Mouse (Mus musculus) liver, adult 10 weeks (tissue): ENCODE measurements around the gene Dpm3. TPM values are rescaled to one million over a fixed set of nuclear protein-coding genes. Genes with fewer than 3 reads are reported as not detected.

ENCODE experiments used
- polyA plus RNA-seq: library from polyadenylated mRNA; stranded (reverse); fragments of 350-450 nt; fragmentation: Illumina TruSeq; extraction: RNeasy Lipid Tissue Mini Kit (QIAGEN cat#74804); gene quantifications from one replicate; pipeline ENCODE4 v1.2.3, GENCODE M21; 2014; ENCODE audit warnings: low read depth, low replicate concordance

Dpm3 gene
- polyA plus RNA-seq: not detected

GRCm38 (mm10) chr3:89259076-89259475, at the start of gene Dpm3:
Gene Dpm3, plus strand, starts transcription at chr3:89259358.

GRCm38 (mm10) chr3:89214681-89215411, 44.3 kb upstream of the Dpm3 start, which contains the start of gene Thbs3:
Gene Thbs3, plus strand, starts transcription at chr3:89215180.

GRCm38 (mm10) chr3:89226900-89227299, 32.3 kb upstream of the Dpm3 start, which contains the start of gene Mtx1:
Gene Mtx1, minus strand, starts transcription at chr3:89227088.

GRCm38 (mm10) chr3:89228836-89229235, 30.3 kb upstream of the Dpm3 start, which contains the start of gene Muc1:
Gene Muc1, plus strand, starts transcription at chr3:89229057.

GRCm38 (mm10) chr3:89245688-89246171, 13.4 kb upstream of the Dpm3 start, which contains the start of gene Krtcap2:
Gene Krtcap2, plus strand, starts transcription at chr3:89245966.

GRCm38 (mm10) chr3:89246261-89247100, 12.7 kb upstream of the Dpm3 start, which contains the start of gene Trim46:
Gene Trim46, minus strand, starts transcription at chr3:89246309.

GRCm38 (mm10) chr3:89270051-89270755, 11.0 kb downstream of the Dpm3 start, which contains the start of gene Slc50a1:
Gene Slc50a1, minus strand, starts transcription at chr3:89270570.

GRCm38 (mm10) chr3:89280606-89281511, 21.7 kb downstream of the Dpm3 start, which contains the start of gene Efna1:
Gene Efna1, minus strand, starts transcription at chr3:89281142.

Other genes with a start within 250 kb of the Dpm3 start
- 1.8 TPM for gene Rusc1, start 166.0 kb upstream of the Dpm3 start, polyA plus RNA-seq
- gene Gm43738, start 158.3 kb upstream of the Dpm3 start, polyA plus RNA-seq: not detected
- 96.2 TPM for gene Fdps, start 157.4 kb upstream of the Dpm3 start, polyA plus RNA-seq
- gene Pklr, start 123.2 kb upstream of the Dpm3 start, polyA plus RNA-seq: 35.7 TPM
- not detected for gene Hcn3, start 99.2 kb upstream of the Dpm3 start, polyA plus RNA-seq
- 8.1 TPM for gene Clk2, start 94.6 kb upstream of the Dpm3 start, polyA plus RNA-seq
- gene Scamp3, start 81.9 kb upstream of the Dpm3 start, polyA plus RNA-seq: 9.4 TPM
- not detected for gene Fam189b, start 76.2 kb upstream of the Dpm3 start, polyA plus RNA-seq
- 10.3 TPM for gene Gba, start 56.4 kb upstream of the Dpm3 start, polyA plus RNA-seq
- gene Thbs3, start 44.2 kb upstream of the Dpm3 start, polyA plus RNA-seq: not detected
- gene Mtx1, start 32.3 kb upstream of the Dpm3 start, polyA plus RNA-seq: 32.9 TPM
- 0.87 TPM for gene Muc1, start 30.3 kb upstream of the Dpm3 start, polyA plus RNA-seq
- gene Krtcap2, start 13.4 kb upstream of the Dpm3 start, polyA plus RNA-seq: 38.0 TPM
- gene Trim46, start 13.0 kb upstream of the Dpm3 start, polyA plus RNA-seq: not detected
- 5.9 TPM for gene Slc50a1, start 11.2 kb downstream of the Dpm3 start, polyA plus RNA-seq
- 11.2 TPM for gene Efna1, start 21.8 kb downstream of the Dpm3 start, polyA plus RNA-seq
- not detected for gene Efna3, start 63.6 kb downstream of the Dpm3 start, polyA plus RNA-seq
- not detected for gene Efna4, start 78.7 kb downstream of the Dpm3 start, polyA plus RNA-seq
- gene Adam15, start 90.6 kb downstream of the Dpm3 start, polyA plus RNA-seq: 0.74 TPM
- not detected for gene Dcst2, start 102.6 kb downstream of the Dpm3 start, polyA plus RNA-seq
- gene Dcst1, start 105.9 kb downstream of the Dpm3 start, polyA plus RNA-seq: not detected
- 6.9 TPM for gene Zbtb7b, start 135.4 kb downstream of the Dpm3 start, polyA plus RNA-seq
- 1.6 TPM for gene Lenep, start 143.4 kb downstream of the Dpm3 start, polyA plus RNA-seq
- 3.2 TPM for gene Flad1, start 152.5 kb downstream of the Dpm3 start, polyA plus RNA-seq
- gene Cks1b, start 159.0 kb downstream of the Dpm3 start, polyA plus RNA-seq: 3.3 TPM
- gene Shc1, start 159.1 kb downstream of the Dpm3 start, polyA plus RNA-seq: 21.4 TPM
- gene Pygo2, start 170.9 kb downstream of the Dpm3 start, polyA plus RNA-seq: 6.0 TPM
- 2.6 TPM for gene Pbxip1, start 177.3 kb downstream of the Dpm3 start, polyA plus RNA-seq
- 8.8 TPM for gene Pmvk, start 195.2 kb downstream of the Dpm3 start, polyA plus RNA-seq